Mouse (Mus musculus) kidney, adult 2 months (tissue): ENCODE results near the gene Dcakd. TPM values are rescaled to one million over a fixed set of nuclear protein-coding genes. Genes with fewer than 3 reads are reported as not detected.
A peak's percentile ranks its signal among the peaks of the same experiment; 100 is the strongest.

Experiments
- DNase-seq: peaks from one replicate; pipeline ENCODE4 v3.0.0; 2021
- H3K27ac ChIP-seq: fragments of 200-500 bp; 2 replicates; pipeline ENCODE4 v1.5.1; 2012; ENCODE audit warnings: low read depth, low read length, control low read depth, inconsistent platforms; ENCODE audit not compliant: insufficient read depth
- H3K27me3 ChIP-seq: fragments of 200-500 bp; replicated peaks from 2 replicates; pipeline ENCODE4 v1.6.1; 2012; ENCODE audit warnings: mild to moderate bottlenecking, moderate library complexity, low read length, inconsistent platforms; ENCODE audit not compliant: control insufficient read depth, insufficient read depth
- H3K36me3 ChIP-seq: fragments of 200-500 bp; 2 replicates; pipeline ENCODE4 v1.6.1; 2012; ENCODE audit warnings: mild to moderate bottlenecking, moderate library complexity, low read length, inconsistent platforms; ENCODE audit not compliant: control insufficient read depth, insufficient read depth
- H3K4me1 ChIP-seq: fragments of 200-500 bp; 2 replicates; pipeline ENCODE4 v1.6.1; 2011; ENCODE audit warnings: low read length; ENCODE audit not compliant: control insufficient read depth, insufficient read depth
- H3K4me3 ChIP-seq: fragments of 200-500 bp; 2 replicates; pipeline ENCODE4 v1.5.1; 2011; ENCODE audit warnings: mild to moderate bottlenecking, low read depth, low read length, control low read depth; ENCODE audit not compliant: insufficient read depth
- CTCF ChIP-seq: fragments of 200-500 bp; conservative IDR thresholded peaks from 2 replicates; pipeline ENCODE4 v1.5.1; 2011; ENCODE audit warnings: low read depth, mild to moderate bottlenecking, control low read depth, low read length, moderate library complexity, mixed read lengths; ENCODE audit not compliant: insufficient read depth, insufficient read length
- POLR2A ChIP-seq: fragments of 200-500 bp; IDR thresholded peaks from one replicate; pipeline ENCODE4 v1.6.1; 2011; ENCODE audit warnings: low read depth, low read length, control low read depth
- WGBS: fragments of 180-500 bp; shearing (Covaris S2); methylation state at CpG from one replicate; pipeline ENCODE4 v1.1.7; 2018; 5-methylcytosine and 5-hydroxymethylcytosine counted together
- polyA plus RNA-seq: library from polyadenylated mRNA; depleted of rRNA; stranded (reverse); fragments of >200 nt; gene quantifications from 2 replicates; pipeline ENCODE4 v1.2.3, GENCODE M21; 2012

The Dcakd gene
- polyA plus RNA-seq, 1 experiment, result 49.5 TPM

- peak overlapping the region; percentile 93 for H3K4me3 ChIP-seq
- TF ChIP-seq POLR2A (peak; percentile 30), CTCF (no peak)
- WGBS, result under 1% methylated on average over 40 of the region's 41 CpGs
- DNase-seq, result peak; percentile 99
- no peaks in the 10 kb centered on the region; the same call in 1 of the 2 replicates for H3K4me1 ChIP-seq
- peak overlapping the region; percentile 74 for H3K27ac ChIP-seq
- no peaks in the 10 kb centered on the region for H3K36me3 ChIP-seq
- no peaks in the 10 kb centered on the region for H3K27me3 ChIP-seq
Observed at GRCm38 (mm10) chr11:103016930-103017329, 11.2 kb downstream of the Dcakd start.

- WGBS, result 40% methylated on average over 27 of the region's 27 CpGs
- Histone ChIP-seq H3K4me1 (no peaks in the 10 kb centered on the region), H3K4me3 (peak overlapping the region; percentile 93), H3K27ac (peak overlapping the region; percentile 74), H3K27me3 (no peaks in the 10 kb centered on the region), H3K36me3 (no peaks in the 10 kb centered on the region)
- DNase-seq, result no peak
- TF ChIP-seq POLR2A (no peak), CTCF (no peak)
Observed at GRCm38 (mm10) chr11:103015881-103016825, 12.0 kb downstream of the Dcakd start.

- no peaks in the 10 kb centered on the region for H3K4me1 ChIP-seq
- H3K27me3 ChIP-seq, result no peaks in the 10 kb centered on the region
- no peak for TF ChIP-seq CTCF
- TF ChIP-seq POLR2A, result no peak
- H3K27ac ChIP-seq, result no peak overlapping the region
- DNase-seq, result no peak
- no peaks in the 10 kb centered on the region for H3K36me3 ChIP-seq
- H3K4me3 ChIP-seq, result no peak overlapping the region
- WGBS, result 68% methylated on average over 2 of the region's 2 CpGs
Observed at GRCm38 (mm10) chr11:103011206-103011497, 17.0 kb downstream of the Dcakd start.

- Histone ChIP-seq H3K36me3 (no peaks in the 10 kb centered on the region), H3K27ac (no peak overlapping the region), H3K4me1 (no peaks in the 10 kb centered on the region), H3K4me3 (no peak overlapping the region), H3K27me3 (no peaks in the 10 kb centered on the region)
- DNase-seq, result no peak
- WGBS, result 81% methylated on average over 13 of the region's 13 CpGs
- TF ChIP-seq POLR2A, result no peak
- no peak for TF ChIP-seq CTCF
Observed at GRCm38 (mm10) chr11:103010454-103011205, 17.5 kb downstream of the Dcakd start.

- no peak overlapping the region for H3K27ac ChIP-seq
- no peak overlapping the region for H3K4me3 ChIP-seq
- no peaks in the 10 kb centered on the region for H3K36me3 ChIP-seq
- TF ChIP-seq CTCF (peak; percentile 37), POLR2A (no peak)
- no peaks in the 10 kb centered on the region for H3K27me3 ChIP-seq
- no peak for DNase-seq
- 82% methylated on average over 8 of the region's 8 CpGs for WGBS
- H3K4me1 ChIP-seq, result no peaks in the 10 kb centered on the region
Observed at GRCm38 (mm10) chr11:103009208-103009607, 18.9 kb downstream of the Dcakd start.

- H3K4me1 ChIP-seq, result no peaks in the 10 kb centered on the region
- no peak for DNase-seq
- 91% methylated on average over 7 of the region's 7 CpGs for WGBS
- no peak for TF ChIP-seq CTCF
- TF ChIP-seq POLR2A, result no peak
- no peak overlapping the region for H3K27ac ChIP-seq
- H3K36me3 ChIP-seq, result no peaks in the 10 kb centered on the region
- H3K27me3 ChIP-seq, result no peaks in the 10 kb centered on the region
- H3K4me3 ChIP-seq, result no peak overlapping the region
Observed at GRCm38 (mm10) chr11:103008558-103008957, 19.6 kb downstream of the Dcakd start.

- no peaks in the 10 kb centered on the region for H3K4me1 ChIP-seq
- no peak overlapping the region for H3K4me3 ChIP-seq
- TF ChIP-seq POLR2A (no peak), CTCF (no peak)
- H3K36me3 ChIP-seq, result no peaks in the 10 kb centered on the region
- DNase-seq, result peak; percentile 34
- no peak overlapping the region for H3K27ac ChIP-seq
- no peaks in the 10 kb centered on the region for H3K27me3 ChIP-seq
- 52% methylated on average over 6 of the region's 6 CpGs for WGBS
Observed at GRCm38 (mm10) chr11:103007001-103007340, 21.2 kb downstream of the Dcakd start.
